Mouse (Mus musculus) kidney, postnatal 25 days (tissue): ENCODE results near the gene Tmem199.
"Not testable (repeated sequence)": the region's sequence is repeated elsewhere in the genome, so short reads cannot be mapped to it uniquely, and the experiment has no call there.

Experiments used
- DNase-seq, 2 experiments: peaks; one replicate each; pipeline ENCODE4 v3.0.0; 2021; ENCODE audit warnings: mixed read lengths in 2 of 2

The Tmem199 gene

DNA sequence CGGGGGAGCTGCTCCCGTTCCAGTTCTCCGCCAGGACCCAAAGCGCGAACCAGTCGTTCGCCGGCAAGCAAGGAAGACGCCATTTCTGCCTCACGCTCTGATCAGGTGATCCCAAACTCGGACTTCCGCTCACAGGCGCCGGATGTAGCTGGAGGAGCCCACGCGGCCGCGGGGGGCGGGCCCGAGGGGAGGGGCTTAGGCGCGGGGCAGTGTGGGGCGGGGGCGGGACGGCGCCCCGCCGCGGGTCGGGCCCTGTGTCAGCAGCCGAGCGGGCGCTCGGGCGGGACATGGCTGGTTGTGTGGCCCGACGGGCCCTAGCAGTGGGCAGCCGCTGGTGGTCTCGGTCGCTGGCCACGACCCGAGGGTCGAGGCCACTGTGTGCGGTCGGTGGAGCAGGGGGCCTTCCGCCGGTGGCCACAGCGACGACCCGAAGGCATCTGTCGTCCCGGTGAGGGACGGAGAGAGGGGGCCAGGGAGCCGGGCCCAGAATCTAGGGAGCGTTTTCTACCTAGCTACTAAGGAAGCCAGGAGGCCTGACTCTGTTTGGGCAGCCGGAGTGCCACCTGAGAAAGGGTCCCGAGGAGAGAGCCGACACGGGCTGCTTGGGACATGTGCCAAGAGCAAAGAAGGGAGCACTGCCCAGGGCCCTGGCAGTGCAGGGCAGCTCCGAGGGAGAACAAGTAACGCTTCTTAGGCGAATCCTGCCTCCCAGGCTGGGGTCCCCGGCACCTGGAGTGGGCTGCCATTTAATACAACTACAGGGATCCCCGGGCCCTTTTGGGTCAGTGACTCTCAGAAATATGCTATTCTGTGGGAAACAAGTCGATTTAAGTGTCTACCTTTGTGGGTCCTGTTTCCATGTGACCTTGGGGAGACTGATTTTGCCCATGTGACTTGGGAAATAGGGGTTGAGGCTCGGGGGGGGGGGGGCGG lies at the start of gene Tmem199, which contains the start of gene Poldip2:
Gene Tmem199 (minus strand): TSS at position 148 of the 933 bp plus-strand sequence.
Gene Poldip2 (plus strand): TSS at position 169 of the 933 bp plus-strand sequence.
- peak; percentile 92 to 97 for DNase-seq

DNA sequence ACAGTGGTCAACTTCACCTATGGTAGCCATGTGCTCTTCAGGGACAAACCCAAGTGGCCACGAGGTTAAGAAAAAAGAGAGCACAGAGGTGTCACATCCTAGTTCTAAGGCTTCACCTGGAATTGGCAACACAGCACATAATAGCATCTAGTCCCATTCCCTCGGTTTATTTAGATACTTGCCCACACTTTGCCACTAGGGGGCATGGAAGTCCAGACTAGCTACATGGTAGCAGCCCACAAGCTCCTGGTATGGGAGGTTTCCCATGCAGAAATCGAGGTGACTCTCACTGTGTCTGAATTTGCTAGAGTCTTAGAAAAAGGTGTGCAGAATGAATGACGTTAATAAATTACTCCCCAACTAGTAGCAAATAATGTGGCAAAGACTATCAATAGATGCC lies 48.5 kb upstream of the Tmem199 start:
- DNase-seq: peak; percentile 80 to 90

DNA sequence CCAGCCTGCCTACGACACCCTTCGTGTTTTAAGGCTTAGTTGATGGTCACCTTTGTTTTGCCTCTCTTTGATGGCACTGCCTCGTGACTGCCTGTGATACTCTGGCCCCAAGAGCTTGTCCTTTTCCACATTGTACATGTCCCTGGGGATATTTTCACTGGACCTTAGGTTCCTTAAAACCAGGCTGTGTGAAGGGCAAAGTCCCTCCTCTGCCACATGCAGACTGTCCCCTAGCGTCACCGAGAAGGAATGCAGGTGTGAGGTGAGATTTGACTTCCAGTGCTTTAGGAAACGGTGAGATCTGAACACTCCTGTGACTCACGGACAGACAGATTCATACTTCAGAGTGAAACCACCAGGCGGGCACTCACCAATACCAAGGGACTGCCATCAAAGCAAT lies 45.3 kb upstream of the Tmem199 start:
- DNase-seq: peak; percentile 58 to 71

DNA sequence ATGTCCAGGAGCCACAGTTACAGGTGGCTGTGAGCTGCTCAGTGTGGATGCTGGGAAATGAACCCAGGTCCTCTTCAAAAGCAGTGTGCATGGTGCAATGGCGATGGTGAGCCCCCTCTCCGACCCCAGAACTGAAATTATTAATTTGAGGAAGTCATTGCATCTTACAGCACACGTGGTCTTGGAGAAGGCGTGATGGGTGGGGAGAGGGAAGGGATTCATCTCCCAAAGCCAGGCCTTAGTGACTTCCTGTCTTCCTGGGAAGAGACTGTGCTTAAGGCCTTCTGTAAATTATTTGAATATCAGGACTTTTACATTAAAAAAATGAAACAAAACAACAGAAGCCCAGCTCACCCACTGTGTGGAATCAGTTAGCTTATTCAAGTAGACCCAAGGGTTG lies 44.1 kb upstream of the Tmem199 start:
- DNase-seq: no peak

DNA sequence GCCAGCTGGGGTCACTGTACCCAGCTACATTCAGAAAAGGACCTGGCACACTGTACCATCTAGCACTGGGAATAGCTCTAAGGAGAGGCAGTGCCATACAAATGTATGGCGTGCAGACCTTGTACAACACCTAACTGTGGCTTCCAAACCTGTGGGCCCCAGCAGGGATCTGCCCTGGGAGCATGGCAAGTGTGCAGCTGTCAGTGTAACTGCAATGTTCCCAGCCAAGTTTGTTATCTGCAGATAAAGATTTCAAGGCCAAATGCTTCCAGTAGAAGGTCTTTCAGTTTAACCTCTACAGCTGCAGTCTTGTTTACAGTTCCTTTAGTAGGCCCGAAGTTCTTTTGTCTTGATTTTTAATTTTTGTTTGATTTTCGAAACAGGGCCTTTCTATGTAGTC lies 43.7 kb upstream of the Tmem199 start:
- no peak for DNase-seq

DNA sequence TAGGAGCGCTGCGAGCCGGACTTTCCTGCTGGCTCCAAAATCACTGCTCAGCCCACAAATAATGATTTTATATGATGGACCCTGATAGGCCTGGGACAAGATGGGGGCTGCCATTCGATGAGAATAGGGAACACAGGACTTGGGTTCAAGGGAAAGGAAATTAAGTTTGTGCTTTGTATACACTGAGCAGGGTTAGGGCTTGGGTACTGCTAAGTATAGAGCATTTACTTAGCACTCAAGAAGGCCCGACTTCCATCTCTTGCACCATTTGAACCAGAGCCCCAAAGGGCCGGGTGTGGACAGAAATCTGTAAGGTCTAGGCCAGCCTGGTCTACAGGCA lies 39.1 kb upstream of the Tmem199 start:
- DNase-seq: no peak

DNA sequence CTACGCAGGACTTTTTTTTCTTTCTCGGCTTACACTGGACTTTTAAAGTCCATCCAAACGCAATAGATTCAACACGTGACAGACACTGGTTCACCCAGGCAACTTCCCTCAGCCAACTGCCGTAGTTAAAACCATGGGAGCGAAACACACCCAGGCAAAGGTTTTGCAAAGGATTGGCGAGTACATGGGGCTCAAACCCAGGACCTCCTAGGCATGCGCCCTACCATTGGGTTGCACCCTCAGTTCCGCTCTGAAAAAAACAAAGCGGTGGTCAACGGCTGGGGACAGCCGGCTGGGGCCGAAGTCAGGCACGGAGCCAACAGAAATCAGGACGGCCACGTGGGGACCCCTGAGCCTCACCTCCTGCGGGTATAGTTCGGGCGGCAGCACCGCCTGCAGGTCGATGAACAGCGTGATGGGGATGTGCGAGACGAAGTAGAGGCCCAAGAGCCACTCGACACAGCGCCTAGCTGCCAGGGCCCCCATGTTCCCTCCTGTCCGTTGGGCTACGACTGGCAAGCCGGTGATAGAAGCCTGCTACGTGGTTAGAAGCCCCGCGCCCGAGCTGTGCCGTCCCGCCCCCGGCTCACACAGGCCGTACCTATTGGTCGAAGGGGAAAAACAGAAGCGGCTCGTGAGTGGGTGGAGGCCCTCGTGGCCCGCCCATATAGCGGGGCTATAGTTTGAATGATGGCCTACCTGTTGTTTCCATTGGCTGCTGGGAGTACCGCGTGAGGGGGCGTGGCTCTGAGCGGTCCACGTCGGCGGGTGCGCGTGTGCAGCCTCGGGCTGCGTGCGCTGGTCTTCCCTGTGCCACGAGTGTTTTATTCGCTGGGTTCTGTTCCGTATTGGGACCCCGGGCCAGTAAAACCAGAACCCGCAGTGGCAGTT lies 38.4 kb upstream of the Tmem199 start, which contains the start of gene Tmem97:
Gene Tmem97 (minus strand): TSS at position 610 of the 891 bp plus-strand sequence.
- DNase-seq: peak; percentile 97 to 99

DNA sequence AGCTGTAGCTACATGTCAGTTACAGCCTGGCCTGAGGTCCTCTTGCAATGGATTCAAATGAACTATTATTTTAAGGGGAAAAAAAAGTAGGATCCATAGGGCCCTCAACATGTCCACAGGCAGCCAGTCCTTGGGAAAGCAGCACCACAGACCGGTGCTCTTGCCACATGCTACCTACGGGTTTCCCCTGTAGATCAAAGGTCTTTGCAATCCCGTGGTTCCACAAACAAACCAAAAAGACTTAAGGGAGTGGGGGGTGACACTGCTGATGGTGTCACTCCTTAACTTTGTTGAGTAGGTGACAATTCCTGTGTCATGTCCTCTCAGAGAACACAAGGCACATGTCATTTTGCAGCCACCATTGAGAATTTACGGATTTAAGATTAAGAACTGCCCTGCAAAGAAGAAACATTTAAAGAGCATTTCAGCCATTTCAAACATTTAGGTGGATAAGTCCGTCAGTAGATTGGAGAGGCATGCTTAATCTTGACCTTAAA lies 37.6 kb upstream of the Tmem199 start:
- DNase-seq: no peak

DNA sequence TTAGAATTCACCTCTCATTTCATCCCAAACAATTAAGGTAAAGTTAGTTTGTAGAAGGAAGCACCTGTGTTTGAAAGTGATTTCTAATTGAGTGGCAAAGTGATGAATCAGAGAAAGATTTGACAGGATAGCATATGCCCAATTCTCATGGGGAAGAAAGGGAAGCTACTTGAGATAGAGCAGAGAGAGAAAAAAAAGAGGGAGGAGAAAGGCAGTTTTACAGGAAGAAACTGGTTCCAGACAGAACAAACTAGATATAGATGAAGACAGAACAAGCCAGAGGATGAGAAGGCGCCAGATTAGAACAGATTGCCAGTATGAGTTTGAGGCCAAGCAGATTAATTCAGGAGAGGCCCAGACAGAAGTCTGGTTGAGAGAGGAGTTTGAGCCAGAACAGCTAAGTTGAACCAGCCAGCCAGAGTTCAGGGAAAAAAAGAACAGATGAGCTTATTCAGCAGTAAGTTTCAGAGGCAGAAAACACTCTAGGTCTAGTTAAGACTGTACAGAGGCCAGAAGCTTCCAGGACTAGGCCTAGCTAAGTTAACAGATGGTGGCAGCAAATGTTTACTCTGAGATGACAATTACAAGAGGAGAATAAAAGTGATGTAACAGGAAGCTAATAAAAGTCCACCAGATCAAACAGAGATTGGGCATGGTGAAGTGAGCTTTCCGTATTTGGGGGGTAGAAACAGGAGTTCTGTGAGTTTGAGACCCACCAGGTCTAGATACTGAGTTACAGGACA lies 35.9 kb upstream of the Tmem199 start:
- no peak for DNase-seq

DNA sequence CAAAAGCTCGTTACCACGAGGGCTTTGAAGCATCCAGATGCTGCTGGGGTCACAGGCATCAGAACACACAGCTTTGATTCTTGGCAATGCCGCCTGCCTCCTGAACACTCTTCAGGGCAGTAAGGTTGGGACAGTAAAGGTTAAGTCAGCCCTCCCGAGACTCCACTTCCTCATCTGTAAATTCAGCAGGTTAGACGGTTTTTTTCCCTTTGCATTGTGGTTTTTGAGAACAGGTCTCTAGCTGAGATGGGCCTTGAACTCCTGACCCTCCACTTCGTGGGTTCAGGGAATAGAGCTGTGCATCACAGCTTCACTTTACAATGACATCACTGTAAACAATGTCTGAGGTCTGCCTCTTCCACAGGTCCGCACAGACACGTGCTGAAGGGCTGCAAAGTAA lies 33.2 kb upstream of the Tmem199 start:
- DNase-seq: no peak

DNA sequence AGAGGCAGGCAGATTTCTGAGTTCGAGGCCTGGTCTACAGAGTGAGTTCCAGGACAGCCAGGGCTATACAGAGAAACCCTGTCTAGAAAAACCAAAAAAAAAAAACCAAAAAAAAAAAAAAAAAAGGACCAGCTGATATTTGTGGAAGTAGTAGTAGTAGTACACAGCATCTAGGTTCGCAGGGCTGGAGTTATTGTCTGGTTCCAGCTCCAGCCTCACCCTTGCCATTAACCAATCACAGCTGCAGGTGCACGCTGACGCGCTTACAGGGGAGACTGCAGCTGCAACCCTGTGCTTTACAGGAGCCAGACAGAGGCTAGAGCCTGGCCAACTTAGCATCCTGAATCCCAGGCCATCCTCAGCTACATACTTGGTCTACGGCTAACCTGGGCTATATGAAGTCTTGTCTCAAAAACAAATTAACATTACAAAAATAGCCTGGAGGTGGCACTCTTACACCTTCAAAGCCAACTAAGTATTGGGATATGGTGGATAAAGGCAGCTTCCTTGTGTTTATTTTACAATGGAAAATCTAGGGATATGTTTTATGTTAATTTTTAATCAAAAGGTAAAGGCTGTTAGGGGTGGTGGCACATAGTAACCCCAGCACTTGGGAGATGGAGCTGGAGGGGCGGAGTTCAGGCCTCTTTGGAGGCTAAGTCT lies 32.6 kb upstream of the Tmem199 start:
- no peak for DNase-seq

DNA sequence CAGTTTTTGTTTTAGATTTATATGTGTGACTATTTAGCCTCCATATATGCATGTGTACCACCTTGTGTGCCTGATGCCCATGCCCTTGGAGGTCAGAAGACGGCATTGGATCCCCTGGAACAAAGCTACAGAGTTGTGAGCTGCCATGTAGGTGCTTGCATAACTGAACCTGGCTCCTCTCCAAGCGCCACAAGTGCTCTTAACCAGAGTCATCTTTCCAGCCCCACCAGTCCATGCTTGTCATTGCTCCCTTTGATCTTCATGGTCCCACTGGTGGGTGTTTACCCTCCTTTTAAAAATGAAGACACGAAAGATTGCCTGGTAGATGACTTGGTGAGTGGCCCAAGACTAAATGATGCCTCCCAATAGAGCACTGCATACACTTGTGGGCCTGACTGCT lies 28.4 kb upstream of the Tmem199 start:
- DNase-seq: peak; percentile 36 to 52

DNA sequence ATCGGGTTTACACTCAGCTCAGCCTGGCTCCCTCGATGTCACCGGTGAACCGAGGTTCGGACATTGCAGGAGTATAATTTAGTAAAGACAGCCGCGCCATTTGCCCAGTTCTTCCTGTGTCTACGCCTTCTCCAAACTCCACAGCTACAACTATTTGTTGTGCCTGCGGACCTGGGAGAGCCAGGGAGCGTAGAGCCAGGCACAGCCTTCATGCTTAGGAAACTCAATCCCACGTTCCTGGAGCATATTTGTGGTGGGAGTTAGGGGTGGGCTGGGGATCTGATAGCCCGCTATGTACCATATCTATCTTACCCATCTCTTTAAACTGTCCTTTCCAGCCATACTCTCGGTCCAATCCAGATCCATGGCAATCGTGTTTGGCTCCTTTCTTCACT lies 24.7 kb upstream of the Tmem199 start:
- no peak for DNase-seq

DNA sequence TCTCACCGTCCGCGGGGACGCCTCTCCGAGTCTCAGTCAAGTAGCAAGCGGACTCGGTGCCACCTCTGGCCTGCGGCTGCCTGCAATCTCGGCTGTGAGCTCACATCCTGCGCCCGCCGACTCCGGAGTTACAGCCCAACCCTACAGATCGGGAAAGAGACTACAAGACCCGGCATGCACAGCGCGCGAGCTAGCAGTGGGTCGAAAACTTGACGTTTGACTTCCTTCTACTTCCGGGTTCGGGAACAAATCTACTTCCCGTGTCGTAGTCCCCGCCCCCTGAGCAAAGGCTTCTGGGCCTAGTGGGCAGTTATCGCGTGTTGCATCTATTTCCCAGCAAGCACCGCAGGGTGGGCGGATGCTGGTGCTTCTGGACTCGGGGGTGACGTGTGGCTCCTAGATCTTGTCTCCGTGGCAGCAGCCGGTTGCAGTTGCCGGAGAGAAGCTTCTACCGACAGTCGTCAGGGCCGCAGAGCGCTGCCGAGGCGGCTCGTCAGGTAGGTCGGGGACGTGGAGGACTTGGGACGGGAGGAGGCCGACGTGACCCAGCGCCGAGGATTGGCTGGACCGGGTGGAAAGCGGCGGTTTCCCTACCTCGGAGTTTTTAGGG lies 24.2 kb upstream of the Tmem199 start, which contains the start of the genes Tnfaip1 and Ift20:
Gene Tnfaip1 (minus strand): TSS at position 253 of the 610 bp plus-strand sequence.
Gene Ift20 (plus strand): TSS at position 282 of the 610 bp plus-strand sequence.
- DNase-seq: peak; percentile 99

DNA sequence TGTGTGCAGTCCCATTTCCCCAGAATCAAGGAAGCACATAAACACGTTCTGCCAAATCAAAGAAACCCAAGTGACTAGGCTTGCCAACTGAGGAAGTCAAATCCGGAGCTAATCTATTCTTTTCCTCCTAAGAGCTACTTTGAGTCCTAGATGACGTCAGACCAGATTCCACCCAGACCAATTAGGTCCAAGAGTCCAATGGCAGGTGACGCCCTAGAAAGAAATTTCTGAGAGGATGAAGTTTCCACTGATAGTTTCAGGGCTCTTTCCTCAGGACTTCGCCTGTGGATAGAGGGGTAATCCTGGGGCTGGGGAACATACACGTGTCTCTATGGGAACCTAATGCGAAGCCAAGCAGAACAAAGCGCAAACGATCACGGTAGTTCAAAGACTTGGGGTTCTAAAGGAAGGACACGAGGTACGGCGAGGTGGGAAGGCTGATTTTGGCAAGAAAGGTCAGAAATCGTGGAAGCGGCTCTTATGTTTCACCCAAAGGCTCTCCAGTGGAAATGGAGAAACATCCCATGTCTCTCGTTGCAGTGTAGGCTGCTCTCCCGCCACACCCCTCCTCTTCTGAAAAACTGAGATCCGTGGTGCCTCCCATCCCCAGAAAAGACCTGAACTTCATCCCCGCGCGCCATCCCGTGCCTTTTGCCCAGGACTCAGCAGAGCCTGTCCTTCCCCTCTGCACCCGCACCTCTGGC lies 23.6 kb upstream of the Tmem199 start:
- peak; percentile 54 to 66 for DNase-seq

DNA sequence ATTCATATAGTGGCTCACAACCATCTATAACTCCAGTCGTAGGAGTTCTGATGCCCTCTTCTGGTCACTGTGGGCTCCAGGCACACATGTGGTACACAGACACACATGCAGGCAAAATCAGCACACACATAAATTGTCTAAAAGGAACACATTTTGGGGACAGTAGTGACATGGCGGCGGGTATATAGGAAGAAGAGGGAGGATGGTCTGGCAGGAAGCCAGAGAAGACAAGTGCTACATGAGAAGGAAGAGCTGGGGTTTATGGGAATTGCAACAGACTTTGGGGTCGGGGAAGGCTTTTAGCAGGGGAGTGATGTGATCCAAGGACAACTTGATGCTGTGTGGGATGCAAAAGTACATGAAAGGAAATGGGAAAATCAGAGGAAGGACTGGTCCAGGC lies 22.5 kb upstream of the Tmem199 start:
- peak; percentile 23 to 39 for DNase-seq

DNA sequence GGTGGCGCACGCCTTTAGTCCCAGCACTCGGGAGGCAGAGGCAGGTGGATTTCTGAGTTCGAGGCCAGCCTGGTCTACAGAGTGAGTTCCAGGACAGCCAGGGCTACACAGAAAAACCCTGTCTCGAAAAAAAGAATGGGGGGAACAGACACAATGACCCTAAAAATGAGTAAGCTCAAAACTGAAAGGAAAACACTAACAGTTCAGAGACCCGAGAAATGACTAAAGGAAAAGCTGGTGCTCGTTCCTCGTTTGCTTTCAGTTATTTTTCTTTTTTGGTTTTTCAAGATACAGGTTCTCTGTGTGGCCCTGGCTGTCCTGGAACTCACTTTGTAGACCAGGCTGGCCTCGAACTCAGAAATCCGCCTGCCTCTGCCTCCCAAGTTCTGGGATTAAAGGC lies 19.5 kb upstream of the Tmem199 start:
- not testable (repeated sequence) for DNase-seq

DNA sequence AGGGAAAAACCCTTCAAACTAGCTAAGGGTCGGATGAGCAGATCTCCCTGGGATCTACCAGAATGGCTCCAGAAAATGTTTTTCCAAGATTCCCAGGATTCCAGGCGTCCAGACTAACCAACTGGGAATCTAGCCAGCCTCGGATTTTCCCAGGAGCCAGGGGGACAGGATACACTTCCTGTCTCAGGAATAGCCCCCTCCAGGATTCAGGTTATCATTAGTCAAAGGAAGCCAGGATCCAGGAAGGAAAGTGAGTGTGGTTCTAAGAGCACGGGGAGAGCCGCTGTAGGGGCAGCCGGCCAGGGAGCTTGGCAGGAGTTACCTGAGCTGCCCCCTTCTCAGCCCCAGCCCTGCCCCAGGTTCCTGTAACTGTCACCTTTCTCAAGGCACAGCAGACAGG lies 19.1 kb upstream of the Tmem199 start:
- peak; percentile 80 to 81 for DNase-seq

DNA sequence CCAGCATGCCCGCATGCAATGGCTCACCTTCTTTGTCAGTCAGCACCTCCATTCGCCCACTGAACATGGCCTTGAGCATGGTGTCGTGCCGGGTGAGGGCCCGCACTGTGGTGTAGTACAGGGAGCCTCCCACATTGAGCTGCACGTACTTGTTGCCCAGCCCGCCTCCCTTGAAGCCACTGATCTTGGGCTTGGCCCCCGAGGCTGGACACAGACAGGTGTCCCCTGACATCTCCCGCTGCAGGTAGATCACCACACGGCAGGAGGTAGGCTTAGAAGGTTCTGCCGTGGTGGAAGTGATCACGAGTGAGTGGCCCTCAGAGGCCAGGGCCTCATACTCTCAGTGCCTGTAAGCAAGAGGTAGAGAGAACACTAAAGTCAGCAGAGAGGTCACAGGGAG lies 18.0 kb upstream of the Tmem199 start:
- no peak for DNase-seq

DNA sequence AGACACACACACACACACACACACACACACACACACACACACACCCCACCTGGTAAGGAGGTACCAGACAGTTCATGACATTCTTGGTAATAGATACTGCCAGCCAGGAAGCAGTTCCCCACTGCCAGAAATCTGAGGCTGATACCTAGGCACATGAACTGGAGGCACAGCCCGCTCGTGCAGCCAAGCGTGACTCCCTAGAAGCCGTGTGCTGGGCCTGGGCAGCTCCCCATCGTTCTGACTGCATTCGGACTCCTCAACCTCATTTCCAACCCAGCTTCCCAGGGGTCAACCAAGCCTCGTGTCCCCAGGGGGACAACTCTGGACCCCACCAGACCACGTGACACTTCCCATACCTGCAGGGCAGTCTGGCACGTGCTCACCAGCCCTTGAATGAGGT lies 16.7 kb upstream of the Tmem199 start:
- DNase-seq: no peak

DNA sequence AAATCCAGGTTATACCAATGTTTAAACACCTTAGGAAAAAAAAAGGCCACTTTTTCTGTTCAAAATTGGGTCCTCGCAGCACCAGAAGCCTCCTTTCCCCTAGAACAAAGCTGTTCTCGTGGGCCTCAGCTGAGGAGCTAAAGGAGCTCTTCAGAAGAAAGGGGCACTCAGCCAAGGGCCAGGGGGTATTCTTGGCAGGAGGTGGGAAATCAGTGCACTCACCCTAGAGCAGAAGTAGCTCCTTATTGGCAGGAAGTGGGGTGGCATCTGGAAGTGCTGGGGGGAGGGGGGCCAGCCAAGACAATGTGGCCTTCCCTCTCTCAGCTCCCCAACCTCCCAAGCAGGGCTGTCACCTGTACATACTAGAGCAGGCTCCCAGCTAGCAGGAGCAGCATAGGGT lies 12.9 kb upstream of the Tmem199 start:
- DNase-seq: peak in 1 of 2 experiments; percentile 44
